Mouse (Mus musculus): ENCODE measurements around the gene Prrx1. TPM values are rescaled to one million over a fixed set of nuclear protein-coding genes. Genes with fewer than 3 reads are reported as not detected.

Gene Prrx1
- polyA plus RNA-seq (2015; fragmentation: Nextera tagmentation; extraction: Ambion mirVana): 3.5 and 4.2 TPM in 2 replicates

GRCm38 (mm10) chr1:163313101-163313773 lies at the start of gene Prrx1:
TSS of gene Prrx1 (minus strand) at chr1:163313710.

Other genes with a start within 250 kb of the Prrx1 start
- not detected in 2 replicates for gene Mroh9, start 228.0 kb downstream of the Prrx1 start, polyA plus RNA-seq (2015; fragmentation: Nextera tagmentation; extraction: Ambion mirVana)
- gene Gorab, start 90.0 kb upstream of the Prrx1 start, polyA plus RNA-seq (2015; fragmentation: Nextera tagmentation; extraction: Ambion mirVana): 5.1 and 5.9 TPM in 2 replicates